Mouse (Mus musculus) bone marrow macrophage, adult 2 months (primary cell): ENCODE results near the gene Ddx1. TPM values are rescaled to one million over a fixed set of nuclear protein-coding genes. Genes with fewer than 3 reads are reported as not detected.

Experiments
- H3K27ac ChIP-seq: 2 replicates; pipeline ENCODE4 v1.5.1; 2012; ENCODE audit warnings: low read depth, low read length; ENCODE audit not compliant: insufficient read depth
- H3K4me1 ChIP-seq: 2 replicates; pipeline ENCODE4 v1.6.1; 2012; ENCODE audit warnings: low read length; ENCODE audit not compliant: control insufficient read depth, insufficient read depth
- H3K4me3 ChIP-seq: 2 replicates; pipeline ENCODE4 v1.5.1; 2012; ENCODE audit warnings: mild to moderate bottlenecking, low read length, moderate library complexity; ENCODE audit not compliant: insufficient read depth
- CTCF ChIP-seq: IDR thresholded peaks from 2 replicates; pipeline ENCODE4 v1.5.1; 2012; ENCODE audit warnings: low read depth, mild to moderate bottlenecking, low read length, moderate library complexity
- POLR2A ChIP-seq: IDR thresholded peaks from 2 replicates; pipeline ENCODE4 v1.6.1; 2012; ENCODE audit warnings: mild to moderate bottlenecking, low read depth, low read length, borderline replicate concordance
- polyA plus RNA-seq: library from polyadenylated mRNA; stranded (reverse); fragments of >200 nt; gene quantifications from 2 replicates; pipeline ENCODE4 v1.2.4, GENCODE M21; 2012; ENCODE audit not compliant: missing spikeins, insufficient read depth, insufficient read length

Ddx1 gene
- polyA plus RNA-seq: 33.9 and 39.6 TPM in 2 replicates

DNA sequence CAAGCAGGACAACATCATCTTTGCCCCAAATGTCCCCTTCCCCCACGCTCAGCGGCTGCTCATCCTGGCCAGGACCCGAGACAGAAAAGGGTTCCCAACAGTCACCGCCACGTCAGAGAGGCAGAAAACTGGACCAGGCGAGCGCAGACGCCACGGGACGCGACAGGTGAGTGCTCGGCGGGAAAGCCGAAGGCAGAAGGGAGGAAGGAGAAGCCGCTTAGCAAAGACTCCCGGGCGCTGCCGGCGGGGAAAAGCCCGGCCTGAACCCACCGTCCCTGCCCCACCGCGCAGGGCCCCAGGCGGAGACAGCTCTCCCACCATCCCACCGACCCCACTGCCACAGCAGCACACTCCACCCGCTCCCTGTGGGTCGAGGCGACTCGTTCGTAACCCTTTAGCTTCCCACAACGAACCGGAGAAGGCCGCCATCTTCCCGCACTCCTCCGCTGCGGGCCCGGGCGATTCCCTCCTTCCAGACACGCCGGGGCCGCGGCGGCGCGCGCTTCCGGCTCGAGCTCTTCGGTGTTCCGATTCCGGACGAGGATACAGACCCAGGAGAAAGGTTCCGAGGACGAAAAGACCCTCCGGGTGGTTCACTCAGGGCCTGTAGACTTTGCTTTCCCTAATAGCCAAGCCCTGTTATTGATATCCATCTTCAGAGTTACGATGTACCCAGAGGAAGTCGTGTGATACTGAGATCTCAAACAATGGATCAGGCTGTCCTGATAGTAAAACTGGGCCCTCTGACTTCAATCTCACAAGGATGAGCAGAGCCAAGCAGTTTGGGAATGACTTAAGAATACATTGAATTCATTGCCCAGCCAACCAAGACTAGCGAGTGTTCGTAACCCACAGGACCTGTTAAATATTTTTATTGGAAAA is at the start of gene Ddx1:
Gene Ddx1 (minus strand): TSS at position 523 of the 882 bp plus-strand sequence.
- Histone ChIP-seq H3K4me3 (peak within 1 kb of the TSS; percentile 95), H3K27ac (peak within 1 kb of the TSS; percentile 35; the same call in 1 of the 2 replicates), H3K4me1 (peaks cover 5% of the 10 kb centered on the region; the same call in 1 of the 2 replicates)
- TF ChIP-seq POLR2A: no peak
- no peak for TF ChIP-seq CTCF

DNA sequence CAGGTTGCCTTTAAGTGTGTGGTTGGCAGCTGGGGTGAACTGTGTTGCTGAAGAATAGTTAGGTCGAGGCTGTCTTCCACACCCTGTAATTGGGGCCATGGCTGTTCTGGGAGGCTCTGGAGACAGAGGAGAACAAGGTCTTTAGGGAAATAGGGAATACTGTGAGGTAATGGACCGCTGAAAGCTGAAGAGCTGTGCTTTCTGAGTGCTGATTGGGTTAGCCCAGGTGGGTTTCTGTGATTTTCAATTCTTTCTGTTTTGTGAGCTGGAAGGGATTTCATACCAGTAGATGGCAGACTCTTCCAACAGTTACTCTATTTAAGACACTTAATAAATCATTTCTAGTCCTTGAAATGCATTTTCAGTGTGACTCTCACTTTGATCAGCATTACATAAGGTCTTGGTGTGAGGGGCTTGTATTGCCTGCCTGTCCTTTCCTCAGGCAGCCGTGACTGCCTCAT is 44.4 kb upstream of the Ddx1 start:
- peaks cover 5% of the 10 kb centered on the region for H3K4me1 ChIP-seq
- H3K4me3 ChIP-seq: no peak overlapping the region
- no peak overlapping the region for H3K27ac ChIP-seq
- TF ChIP-seq POLR2A (no peak), CTCF (no peak)

DNA sequence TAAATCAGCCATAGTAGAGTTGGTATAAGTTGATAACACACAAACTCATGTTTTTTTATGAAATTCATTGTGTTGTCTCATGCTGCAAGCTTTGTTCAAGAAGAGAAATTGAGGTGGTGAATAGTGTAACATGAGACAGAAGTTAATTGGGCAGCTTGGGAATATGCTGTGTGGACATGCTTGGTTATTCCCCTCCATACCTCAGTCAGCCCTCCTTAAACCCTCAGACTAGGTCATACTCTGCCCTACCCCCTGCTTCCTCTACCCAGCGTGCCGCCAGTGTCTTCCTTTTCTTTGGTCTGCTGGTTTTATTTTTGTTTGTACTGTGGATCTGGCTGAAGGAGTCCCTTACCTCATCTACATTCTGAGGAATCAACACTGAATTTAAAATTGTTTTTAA is 42.4 kb upstream of the Ddx1 start:
- Histone ChIP-seq H3K27ac (no peak overlapping the region), H3K4me1 (peaks cover 5% of the 10 kb centered on the region), H3K4me3 (no peak overlapping the region)
- no peak for TF ChIP-seq POLR2A
- no peak for TF ChIP-seq CTCF

DNA sequence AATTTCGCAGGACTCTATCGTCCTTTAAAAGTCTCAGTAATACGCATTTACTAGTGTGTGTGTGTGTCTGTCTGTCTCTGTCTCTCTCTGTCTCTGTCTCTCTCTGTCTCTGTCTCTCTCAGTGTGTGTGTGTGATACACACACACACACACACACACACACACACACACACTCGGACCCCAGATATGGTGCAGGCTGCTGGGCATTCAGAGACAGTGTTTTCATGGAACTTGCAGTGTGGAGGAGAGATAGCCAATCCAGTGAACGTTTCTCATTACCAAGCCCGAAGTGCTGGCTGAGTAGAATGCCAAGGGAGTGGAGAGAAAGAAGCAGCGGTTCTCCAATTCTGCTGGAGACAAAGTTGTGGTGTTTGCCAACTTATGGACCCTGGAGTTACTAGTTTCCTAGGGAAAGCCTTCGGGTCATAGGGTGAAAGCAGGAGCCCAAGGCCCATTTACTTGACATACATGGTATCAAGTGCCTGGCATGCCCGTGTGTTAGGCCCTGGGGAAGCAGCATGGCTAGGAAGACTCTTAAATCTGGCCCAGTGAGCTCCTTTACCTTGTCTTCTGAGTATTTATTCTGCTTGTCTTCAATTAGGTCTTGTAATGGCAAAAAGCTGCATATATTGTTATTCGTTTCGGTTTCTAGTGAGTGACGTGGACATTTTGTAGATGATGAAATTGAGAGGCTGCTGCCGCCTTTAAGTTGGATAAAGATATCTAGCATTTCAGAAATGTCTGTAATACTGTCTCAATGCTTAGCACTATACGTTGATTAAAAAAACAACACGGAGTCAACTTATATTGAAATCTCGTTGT is 20.8 kb upstream of the Ddx1 start:
- Histone ChIP-seq H3K4me3 (peak overlapping the region; percentile 96), H3K4me1 (peaks cover 6% of the 10 kb centered on the region), H3K27ac (no peak overlapping the region)
- no peak for TF ChIP-seq CTCF

DNA sequence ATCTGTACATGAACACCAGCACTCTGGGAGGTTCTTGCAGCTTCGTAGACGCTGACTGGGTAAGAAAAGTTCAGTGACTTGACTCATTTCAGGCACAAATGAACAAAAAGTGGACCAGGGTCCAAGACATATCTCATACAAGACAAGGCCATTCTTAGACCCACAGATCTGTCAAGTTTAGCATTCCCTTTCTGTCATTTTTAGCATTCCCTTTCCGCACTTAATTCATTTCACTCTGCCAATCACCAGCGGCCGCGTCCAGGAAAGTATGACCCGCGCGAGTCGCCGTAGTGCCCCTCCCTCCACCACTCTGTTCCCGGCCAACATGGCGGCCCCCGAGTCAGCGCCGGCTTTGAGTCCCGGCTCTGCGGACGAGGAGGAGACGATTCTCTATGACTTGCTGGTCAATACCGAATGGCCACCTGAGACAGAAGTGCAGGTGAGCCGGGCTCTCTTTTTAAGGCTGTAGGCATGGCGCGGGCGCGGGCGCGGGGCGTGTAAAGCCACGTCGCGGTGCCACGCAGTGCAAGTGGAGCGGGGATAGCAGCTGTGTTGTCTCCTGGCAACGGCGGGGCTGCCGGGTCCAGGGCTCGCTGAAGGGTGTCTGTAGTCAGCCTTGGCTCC is 19.9 kb upstream of the Ddx1 start, which contains the start of gene Nbas:
Gene Nbas (plus strand): TSS at position 308 of the 624 bp plus-strand sequence.
- no peak within 1 kb of the TSS for H3K27ac ChIP-seq

DNA sequence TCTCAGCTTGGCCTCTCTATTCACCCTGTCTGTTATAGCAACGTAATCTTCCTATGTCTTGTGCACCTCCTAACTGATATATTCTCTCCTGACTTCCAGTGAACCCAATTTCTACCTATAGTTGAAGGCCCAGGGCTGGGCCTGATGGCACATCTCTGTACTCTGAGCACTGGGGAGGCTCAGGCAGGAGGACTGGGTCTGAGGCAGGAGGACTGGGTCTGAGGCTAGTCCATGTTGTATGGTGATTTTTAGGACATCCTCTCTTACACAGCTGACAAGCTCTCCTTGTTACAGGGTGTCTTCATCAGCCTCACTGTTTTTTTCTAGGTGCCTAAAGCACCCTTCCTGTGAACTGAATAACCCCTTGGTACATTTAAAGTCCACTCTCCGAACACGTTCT is 19.4 kb upstream of the Ddx1 start:
- H3K4me1 ChIP-seq: peaks cover 6% of the 10 kb centered on the region
- H3K27ac ChIP-seq: no peak overlapping the region
- peak overlapping the region; percentile 96 for H3K4me3 ChIP-seq
- no peak for TF ChIP-seq CTCF
- no peak for TF ChIP-seq POLR2A

More for the DNA sequence above, 19.9 kb upstream of the Ddx1 start, which contains the start of gene Nbas:
- TF ChIP-seq CTCF: no peak
- TF ChIP-seq POLR2A: no peak
- Histone ChIP-seq H3K4me3 (peak within 1 kb of the TSS; percentile 96), H3K4me1 (peaks cover 6% of the 10 kb centered on the region)

DNA sequence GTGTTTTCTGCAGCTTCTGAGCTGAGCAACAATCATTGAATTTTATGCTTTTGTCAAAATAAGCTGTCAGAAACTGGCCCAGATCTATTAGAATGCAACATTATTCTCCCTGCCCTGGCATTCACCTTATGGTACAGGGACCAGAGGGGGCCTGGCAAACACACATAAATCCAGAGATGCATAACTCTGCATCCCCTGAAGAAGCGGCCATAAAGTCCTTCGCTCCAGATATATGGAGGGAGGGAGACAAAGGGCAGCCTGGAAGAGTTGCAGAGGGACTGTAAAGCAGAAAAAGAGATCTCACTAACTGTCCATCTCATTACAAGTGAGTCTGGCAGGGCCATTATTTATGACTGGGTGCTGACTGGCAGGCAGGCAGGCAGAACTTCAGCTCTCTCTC is 6.7 kb upstream of the Ddx1 start:
- H3K27ac ChIP-seq: no peak overlapping the region
- H3K4me3 ChIP-seq: no peak overlapping the region
- no peak for TF ChIP-seq POLR2A
- H3K4me1 ChIP-seq: peaks cover 4% of the 10 kb centered on the region; the same call in 1 of the 2 replicates

DNA sequence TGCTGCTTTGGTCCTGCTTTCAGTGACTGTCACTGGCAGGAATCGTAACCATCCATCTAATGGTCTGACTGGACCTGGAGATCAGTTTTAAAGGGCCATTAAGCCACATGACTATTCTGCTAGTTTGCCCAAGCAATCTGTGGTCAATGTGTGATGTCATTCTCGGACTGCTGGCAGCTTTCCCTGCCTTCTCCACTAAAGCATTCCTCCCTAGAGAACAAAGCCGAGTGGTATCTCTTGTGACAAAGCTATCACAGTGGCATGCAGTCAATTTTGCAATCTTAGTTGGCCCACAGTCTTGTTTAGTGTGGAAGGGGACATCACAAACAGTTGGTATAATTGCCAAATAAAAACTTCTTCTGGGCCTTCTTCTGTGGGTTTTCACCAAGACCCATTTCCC is 6.1 kb upstream of the Ddx1 start:
- Histone ChIP-seq H3K4me1 (peaks cover 4% of the 10 kb centered on the region; the same call in 1 of the 2 replicates), H3K27ac (no peak overlapping the region), H3K4me3 (no peak overlapping the region)
- TF ChIP-seq CTCF (no peak), POLR2A (no peak)

DNA sequence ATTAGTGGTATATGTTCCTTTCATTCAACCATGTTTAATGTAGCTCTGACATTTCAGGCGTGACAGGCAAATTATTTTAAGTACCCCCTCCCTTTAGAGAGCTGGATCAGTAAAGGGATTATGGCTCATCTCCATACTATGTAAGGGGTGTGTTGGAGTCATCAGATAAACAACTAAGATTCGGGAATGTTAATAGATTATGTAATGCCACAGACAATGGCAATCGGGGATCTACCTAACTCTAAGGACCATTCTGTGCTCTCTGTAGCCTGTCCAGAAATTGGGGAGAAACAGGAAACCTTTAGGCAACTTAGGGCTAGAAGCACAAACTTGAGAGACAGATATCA is 533 bp upstream of the Ddx1 start:
- Histone ChIP-seq H3K27ac (no peak overlapping the region), H3K4me1 (peaks cover 5% of the 10 kb centered on the region; the same call in 1 of the 2 replicates), H3K4me3 (peak overlapping the region; percentile 95)
- no peak for TF ChIP-seq POLR2A
- TF ChIP-seq CTCF: no peak

DNA sequence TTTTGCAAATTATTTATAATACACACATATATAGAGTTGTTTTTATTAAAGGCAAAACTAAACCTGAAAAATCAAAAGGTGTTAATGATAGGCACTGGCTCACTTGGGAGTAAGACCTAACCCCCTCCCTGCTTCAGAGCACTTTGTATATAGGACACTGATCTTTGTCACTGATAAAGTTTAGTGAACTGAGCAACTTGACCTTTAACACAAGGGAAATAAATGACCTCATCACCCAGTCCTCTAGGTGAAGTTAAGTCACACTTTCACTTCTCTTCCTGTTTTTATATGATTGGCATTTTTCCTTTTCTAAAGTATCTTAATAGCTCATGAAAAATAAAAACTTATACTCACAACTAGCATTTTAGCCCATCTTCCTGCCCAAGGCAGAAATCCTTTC is 6.6 kb downstream of the Ddx1 start:
- H3K4me1 ChIP-seq: peaks cover 1% of the 10 kb centered on the region; the same call in 1 of the 2 replicates
- no peak overlapping the region for H3K27ac ChIP-seq
- H3K4me3 ChIP-seq: no peak overlapping the region
- TF ChIP-seq POLR2A: no peak
- no peak for TF ChIP-seq CTCF
